Mouse (Mus musculus) granulocyte monocyte progenitor cell, adult 5-6 weeks (primary cell): Measurements from ENCODE around the gene Bricd5. TPM values are rescaled to one million over a fixed set of nuclear protein-coding genes. Genes with fewer than 3 reads are reported as not detected.
"Not testable (repeated sequence)": the region's sequence is repeated elsewhere in the genome, so short reads cannot be mapped to it uniquely, and the experiment has no call there.

Source experiments
- ATAC-seq: replicated peaks from 2 replicates; pipeline ENCODE4 v1.8.0; 2016; ENCODE audit warnings: mild to moderate bottlenecking, moderate TSS enrichment, inconsistent platforms; ENCODE audit not compliant: poor library complexity, severe bottlenecking
- total RNA-seq, 2 experiments: library from RNA; stranded (forward) in 1 of 2; stranded (reverse) in 1 of 2; fragments of 200-712, 200-1000 nt in 1 of 2; fragments of >200 nt in 1 of 2; fragmentation: Nextera tagmentation in 1 of 2; gene quantifications; 2 replicates each; pipeline ENCODE4 v1.2.3; 2014 to 2017

Gene Bricd5
- total RNA-seq (2014; fragmentation: Nextera tagmentation), result 2.2 TPM in 1 of 2 replicates, not detected in the other
- total RNA-seq (2017), result 0.22 TPM in 1 of 2 replicates, not detected in the other

DNA sequence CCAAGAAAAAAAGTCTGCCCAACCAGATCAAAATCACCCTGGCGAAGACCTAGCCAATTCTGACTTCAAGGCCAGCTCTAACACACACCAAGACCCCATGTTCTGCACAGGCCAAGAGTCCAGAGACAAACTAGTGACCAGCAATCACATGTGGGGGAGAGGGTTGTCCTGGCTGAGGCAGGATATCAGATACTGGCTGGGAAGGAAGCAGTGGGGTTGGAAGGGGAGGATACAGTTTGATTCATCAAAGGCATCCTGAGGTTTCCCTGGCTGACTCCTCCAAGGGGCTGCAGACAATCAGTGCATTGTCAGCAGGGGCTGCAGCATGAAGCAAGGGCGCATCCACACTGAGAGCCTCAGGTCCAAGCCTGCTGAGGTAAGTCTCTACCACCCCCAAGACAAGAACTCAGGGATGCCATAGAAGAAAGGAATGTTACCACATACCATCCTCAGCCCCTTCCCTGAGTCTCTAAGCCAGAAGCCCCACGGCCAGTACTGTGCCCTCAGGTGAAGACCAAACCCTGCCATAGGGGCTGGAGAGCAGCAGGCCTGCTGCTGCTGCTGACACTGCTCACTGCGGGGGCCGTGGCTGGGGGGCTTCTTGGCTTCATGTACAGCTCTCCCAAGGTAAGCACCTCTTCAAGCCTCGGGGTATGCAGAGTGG lies at the start of gene Bricd5:
Gene Bricd5 (plus strand): TSS at position 273 of the 664 bp plus-strand sequence.
- no peak for ATAC-seq

DNA sequence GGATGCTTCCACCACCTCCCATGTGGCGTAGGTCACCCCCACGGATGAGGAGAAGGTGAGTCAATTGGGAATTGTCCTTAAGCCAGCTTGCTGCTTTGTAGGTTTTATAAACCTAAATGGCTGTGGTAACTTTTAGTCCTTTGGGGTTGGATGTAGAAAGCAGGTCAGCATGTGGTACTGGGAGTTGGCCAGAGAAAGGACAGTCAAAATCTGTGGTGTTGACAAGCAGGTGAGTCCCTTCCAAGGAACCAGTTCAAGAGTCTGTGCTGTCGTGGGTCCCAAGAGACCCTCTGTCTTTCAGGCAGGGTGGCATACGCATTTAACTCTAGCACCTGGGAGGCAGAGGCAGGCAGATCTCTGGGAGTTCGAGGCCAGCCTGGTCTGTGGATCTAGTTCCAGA lies 49.2 kb upstream of the Bricd5 start:
- no peak for ATAC-seq

DNA sequence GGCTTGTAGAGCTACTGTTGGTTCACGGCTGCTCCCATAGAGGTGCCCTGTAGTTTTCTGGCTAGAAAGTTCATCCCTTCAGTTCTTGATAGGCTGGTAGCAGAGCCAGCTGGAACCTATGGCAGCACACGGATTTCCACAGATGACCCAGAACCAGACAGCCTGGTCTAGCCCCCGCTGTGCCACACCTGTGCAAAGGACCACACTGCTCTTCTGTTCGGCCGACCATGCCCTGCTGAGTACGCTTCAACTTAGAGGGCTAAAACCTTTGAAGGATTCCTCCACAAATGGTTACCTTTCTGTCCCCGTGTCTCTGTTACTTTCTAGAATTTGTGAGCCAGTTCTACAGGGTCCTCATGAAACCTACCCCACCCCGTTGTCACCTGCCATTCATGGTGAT lies 48.4 kb upstream of the Bricd5 start:
- not testable (repeated sequence) for ATAC-seq

DNA sequence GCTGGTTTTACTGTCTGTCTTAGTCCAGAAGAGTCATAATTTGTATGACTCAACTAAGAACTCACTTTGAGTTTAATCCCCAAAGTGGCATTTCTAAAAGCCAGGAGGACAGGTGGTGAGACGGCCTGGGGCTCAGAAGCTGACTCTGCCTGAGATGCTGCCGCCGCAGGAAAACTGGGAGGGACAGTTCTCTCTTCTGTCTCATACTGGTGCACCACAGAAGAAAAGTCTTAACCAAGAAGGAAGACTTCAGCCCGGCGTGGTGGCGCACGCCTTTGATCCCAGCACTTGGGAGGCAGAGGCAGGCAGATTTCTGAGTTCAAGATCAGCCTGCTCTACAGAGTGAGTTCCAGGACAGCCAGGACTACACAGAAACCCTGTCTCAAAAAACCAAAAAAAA lies 47.8 kb upstream of the Bricd5 start:
- no peak for ATAC-seq

DNA sequence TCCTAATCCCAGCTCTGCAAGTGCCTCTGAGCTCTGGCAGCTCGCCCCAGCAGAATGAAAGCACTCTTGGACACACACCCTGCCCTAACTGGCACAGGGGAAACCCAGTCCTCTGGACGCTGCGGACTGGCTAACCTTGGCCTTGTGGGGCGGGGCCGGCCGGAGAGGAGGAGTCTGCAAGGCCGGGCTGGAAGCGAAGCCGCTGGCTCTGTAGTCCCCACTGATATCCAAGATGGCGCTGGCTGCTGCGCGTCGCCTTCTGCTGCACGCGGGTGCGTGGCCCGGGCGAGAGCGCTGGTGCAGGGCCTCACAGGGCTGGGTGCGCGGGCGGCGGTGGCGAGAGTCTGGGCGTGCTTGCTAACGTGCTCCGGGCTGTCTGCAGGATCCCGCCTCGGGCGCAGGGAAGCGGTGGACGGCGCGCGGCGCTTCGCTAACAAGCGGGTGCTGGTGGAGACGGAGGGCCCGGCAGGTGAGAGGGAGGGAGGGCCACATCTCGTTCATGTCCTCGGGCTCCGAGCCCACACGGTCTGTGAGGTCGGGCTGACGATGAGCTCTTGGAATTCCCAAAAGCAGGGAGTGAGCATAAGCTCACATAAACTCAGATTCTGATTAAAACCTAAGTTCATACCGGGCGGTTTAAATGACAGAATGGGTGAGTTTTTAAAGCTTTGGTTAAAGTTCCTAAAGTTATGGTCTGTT lies 47.1 kb upstream of the Bricd5 start, which contains the start of gene Eci1:
Gene Eci1 (plus strand): TSS at position 171 of the 699 bp plus-strand sequence.
- peak; percentile 99 for ATAC-seq

DNA sequence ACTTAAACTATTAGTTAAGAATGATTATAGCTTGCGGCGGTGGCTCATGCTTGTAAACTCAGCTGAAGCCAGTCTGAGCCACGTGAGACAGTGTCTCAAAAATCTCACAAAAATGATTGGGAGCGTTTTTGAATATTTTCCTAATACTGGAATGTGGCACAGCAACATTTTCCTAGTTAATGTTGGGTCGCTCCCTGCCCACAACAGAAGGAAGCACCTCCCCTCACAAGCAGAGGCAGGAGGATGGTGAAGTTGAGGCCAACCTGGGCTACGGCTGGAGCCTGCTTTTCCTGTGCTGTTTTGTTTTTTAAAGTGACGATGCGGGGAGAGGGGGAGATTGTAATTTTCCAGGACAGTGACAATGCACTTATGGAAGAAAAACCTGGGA lies 46.5 kb upstream of the Bricd5 start:
- ATAC-seq, result no peak

DNA sequence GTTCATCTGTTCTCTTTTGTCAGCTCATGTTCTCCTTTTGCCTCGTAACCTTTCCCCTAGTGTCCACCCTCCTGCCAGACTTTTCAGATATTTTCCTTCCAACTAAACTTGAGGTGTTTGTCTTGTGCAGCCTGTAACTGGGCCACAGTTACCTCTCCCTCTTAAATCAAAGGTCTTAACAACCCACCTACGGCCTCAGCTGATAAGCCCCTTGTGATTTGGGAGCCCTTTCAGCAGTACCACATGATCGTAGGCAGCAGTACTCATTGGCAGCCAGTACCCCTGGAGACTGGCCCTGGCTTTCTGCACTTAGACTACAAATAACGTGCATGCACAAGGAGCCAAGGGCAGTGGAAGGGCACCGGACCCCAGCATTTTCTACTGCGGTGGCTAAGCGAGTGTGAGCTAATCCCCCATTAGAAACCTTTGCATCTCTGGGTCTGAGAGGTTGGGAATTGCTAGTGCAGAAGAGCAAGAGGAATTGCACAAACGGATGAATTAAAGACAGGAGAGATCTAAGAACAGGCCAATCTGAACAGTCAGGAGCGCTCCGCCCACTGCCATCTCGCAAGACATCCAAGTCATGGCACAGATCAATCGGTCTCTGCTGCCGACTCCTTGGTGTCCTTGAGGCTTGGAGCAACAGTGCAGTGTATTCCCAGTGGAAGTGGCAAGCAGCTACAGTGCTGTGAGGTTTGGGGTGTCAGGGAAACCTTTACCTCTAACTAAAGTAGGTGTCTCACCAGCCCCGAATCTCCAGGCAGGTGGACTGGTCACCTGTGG lies 44.3 kb upstream of the Bricd5 start:
- ATAC-seq, result no peak

DNA sequence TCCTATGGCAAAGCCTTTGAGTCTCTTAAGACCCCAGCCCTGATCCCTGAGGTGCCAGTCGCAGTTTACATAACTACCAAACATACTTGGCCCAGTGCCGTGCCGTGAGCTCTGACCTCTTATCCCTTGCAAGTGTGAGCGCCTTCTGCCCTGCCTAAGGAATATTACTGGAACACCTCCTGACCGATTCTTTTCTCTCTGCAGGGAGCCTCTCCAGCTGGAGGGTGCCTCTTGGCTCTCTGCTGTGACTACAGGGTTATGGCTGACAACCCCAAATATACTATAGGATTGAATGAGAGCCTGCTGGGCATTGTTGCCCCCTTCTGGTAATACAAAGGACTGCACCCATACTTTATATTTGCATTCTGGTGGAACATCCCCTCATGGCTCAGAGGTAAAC lies 36.7 kb upstream of the Bricd5 start:
- peak; percentile 80 for ATAC-seq

DNA sequence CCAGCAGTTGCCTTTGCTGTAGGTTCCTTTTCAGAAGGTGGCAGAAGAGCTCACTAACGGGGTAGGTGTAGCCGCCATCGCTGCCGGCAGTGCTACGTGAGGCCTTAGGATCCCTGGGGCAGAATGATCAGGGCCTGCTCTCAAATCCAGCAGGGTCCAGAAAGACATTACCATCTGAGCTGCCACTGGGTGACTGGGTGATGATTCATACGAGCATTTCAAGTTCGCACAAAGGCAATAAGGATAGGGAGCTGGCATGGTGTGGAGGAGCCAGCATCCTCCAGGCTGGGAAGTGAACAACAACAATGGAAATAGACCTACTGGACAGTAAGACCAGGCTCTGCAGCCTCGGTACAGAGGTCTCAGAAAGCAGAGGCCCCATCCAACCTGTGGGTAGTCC lies 33.3 kb upstream of the Bricd5 start:
- ATAC-seq, result no peak

DNA sequence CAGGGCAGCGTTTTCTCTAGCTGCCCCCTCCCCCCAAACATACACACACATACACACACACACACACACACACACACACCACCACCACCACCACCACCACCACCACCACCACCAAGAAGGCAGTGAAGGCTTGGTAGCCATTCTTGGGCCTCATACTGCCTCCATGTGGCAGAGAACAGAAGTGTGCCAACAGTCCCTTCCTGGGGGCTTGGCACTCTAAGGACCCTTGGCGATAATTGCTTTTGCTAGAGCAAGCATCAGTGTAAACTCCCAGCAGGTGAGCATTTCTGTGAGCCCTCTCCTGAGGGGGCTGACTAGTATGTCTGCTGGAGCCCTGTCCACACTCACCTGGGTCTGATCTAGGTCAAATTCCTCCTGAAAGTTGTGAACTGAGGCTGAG lies 32.5 kb upstream of the Bricd5 start:
- ATAC-seq, result no peak

DNA sequence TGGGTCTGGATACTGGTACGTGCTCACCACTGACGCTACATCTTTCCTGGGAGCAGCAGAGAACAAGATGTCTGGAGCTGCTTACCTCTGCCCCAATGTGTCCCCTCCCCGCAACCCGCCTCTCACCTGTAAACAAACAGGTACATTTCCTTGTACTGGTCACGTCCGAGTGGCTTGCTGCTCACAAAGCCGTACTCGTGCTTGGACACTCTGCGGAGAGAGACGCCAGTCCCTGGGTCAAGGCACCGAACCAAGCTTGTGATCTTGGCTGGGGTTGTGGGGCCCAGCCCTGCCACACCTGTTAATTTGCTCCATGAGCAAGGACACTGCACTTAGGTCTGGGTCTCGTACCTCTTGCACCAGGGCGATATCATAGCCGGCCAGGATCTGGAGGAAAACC lies 31.6 kb upstream of the Bricd5 start:
- no peak for ATAC-seq

DNA sequence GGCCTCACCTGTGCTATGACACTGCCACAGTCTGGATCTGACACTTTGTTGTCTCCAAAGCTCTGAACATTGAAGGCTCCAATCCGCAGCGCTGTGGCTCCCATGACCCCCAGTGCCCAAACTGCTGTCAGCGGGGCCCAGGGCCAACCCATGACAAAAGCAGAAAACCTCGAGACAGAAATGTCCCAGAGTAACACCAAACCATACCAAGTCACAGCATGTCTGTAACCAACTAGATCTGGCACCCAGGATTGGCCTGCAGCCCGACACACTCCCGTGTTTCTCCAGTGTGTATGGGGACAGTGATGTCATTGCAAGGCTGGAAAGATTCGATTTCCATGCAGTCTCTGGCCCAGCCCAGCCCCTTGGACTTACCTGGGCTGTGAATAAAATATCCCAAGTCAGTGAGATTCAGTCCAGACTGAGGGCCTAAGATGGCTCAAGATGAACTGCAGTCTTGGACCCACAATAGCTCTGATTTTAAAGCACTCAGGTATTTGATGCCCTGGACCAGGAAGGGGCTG lies 31.0 kb upstream of the Bricd5 start, which contains the start of gene Dnase1l2:
Gene Dnase1l2 (minus strand): TSS at position 474 of the 524 bp plus-strand sequence.
- no peak for ATAC-seq

DNA sequence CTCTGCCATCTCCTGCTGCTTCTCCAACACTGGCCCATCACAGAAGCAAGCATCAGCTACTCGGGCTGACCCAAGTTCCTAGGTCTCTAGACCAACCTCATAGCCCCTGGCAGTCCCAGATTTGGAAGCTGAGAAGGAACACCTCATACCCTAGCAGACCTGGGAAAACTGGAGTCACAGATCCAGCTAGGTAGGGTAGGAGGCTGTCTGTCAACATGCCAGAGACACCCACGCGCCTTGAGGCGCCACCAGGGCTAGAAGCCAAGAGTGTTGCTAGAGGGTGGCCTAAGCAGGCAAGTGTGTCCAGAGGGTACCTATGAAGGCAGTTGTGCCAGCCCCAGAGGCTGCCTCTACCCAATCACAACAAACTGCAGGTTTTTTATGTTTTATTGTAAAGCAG lies 30.3 kb upstream of the Bricd5 start:
- ATAC-seq, result no peak

DNA sequence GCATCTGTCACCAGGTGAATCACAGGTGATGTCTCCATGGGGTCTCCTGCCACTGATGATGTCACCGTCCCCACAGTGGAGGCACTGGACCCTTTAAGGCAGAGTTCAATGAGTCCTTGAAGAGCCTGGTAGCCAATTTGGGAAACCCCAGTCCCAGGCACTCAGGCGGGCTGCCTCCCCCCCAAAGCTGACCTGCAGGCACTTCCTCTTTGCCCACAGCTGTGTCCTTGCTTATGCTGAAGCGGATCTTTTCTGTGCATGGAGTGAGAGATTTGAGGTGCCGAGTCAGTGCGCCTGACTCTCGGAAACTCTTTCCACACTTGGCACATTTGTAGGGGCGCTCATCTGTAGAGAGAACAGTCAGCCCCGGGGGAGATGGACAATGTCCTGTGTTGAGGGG lies 27.1 kb upstream of the Bricd5 start:
- ATAC-seq, result peak; percentile 60

DNA sequence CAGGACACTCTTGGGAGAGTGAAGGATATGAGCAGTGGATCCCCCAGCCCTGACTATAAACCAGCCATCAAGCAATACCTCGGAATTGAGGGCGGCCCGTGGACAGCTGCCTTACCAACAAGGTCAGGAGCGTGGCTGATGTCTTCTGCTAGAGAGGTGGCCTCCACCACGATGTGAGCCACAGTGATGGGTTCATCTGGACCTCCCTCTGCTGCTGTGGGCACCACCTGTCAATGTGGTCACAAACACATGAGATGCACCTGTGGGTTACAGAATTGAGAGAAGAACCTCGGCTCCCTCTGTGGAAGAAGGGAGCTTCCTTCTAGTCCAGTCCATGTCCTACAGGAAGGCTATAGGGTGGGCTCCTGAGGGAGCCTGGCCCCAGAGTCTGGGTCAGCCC lies 24.2 kb upstream of the Bricd5 start:
- ATAC-seq, result no peak

DNA sequence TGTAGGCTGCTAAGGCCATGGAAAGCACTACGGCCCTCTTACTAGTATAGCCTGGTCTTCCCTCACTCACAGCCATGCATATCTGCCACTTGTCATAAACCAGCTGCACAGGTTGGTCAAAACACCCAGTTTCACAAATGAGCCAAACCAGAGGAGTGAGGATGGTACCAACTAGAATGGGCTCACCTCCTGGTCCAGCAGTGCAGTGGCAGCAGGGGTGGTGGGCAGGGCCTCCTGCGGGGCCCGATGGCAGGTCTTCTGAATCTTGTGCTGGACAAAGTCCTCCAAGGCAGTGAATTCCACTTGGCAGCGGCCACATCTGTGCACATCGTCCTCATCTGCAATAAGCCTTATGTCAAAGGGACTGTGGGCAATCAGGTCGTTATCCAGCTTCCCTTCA lies 22.5 kb upstream of the Bricd5 start:
- no peak for ATAC-seq

DNA sequence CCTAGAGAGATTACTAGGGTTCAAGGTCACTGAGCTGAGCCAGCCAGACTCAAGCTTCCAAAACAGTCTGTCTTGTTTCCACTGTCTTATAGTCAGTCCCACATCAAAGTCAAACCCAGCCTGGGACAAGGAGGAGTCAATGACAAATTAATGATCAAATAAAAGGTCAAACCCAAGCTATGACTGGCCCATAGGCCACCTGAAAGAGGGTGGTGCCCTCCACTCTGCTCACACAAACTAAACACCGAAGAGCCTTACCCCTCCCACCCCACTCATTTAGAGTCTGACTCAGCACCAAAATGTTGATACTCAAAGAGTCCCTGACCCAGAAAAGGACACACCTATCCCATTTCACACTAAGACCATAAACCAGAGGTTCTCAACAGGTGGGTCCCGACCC lies 20.3 kb upstream of the Bricd5 start:
- no peak for ATAC-seq

DNA sequence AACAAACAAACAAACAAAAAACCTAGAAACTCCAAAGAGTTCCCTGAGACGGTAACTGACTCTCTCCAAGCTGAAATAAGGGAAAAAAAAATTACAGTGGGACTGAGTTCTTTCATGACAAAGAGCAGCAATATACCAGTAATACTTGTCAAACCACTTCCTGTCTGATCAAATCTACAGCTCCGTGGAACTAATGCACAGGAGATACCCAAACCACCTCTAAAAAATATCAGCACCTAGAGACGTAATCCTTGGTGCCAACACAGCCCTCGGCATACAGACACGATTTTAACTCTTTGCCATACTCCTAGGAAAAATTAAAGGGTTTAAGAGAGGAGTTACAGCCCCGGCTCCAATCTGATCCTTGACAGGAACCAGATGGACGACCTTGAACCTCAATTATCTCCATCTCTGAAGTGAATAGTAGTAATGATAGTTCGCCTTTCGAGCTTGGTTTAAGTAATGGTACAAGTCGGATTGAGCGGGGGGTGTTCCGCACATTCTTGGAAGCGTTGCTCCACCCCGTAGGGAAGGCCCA lies 19.4 kb upstream of the Bricd5 start:
- ATAC-seq, result peak; percentile 7

DNA sequence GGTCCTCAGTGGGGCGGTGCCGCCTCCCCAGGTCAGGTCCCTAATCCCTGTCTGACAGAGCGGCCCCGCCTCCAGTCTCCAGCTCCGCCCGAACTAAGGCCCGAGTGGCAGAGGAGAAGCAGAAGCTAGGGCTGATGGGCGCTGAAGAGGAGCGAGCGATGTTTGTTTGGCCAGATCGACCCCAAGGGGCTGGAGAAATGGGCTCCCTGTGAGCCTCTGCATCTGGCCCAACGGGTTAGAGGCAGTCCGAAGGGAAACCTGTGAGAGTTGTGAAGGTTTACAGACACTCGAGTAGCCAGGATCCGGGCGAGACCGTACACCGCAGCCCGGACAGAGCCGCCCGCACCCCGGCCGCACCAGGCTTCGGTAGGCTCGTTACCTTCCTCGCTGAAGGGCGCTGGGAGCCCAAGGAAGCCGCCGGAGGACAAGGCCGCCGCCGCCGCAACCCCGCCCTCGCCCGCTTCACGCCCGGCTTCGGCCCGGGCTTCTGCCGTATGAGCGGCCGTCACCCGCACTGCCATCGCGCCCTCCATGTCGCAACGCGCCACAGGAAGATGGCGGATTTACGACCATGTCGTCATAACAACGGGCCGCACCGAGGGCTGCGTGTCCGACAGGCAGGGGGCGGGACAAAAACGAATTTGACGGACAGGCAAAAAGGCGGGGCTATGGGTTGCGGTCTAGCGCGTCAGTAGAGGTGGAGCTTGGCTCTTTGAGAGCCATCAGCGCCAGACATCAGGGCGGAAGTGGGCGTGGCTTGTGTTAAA lies 18.7 kb upstream of the Bricd5 start:
- peak; percentile 93 for ATAC-seq
